Mouse (Mus musculus) E14TG2a.4 (cell line): ENCODE measurements around the gene Shank3.

Experiments used
- CTCF ChIP-seq: conservative IDR thresholded peaks from 2 replicates; pipeline ENCODE4 v1.5.1; 2014; ENCODE audit warnings: low read length
- NANOG ChIP-seq: IDR thresholded peaks from 2 replicates; pipeline ENCODE4 v1.6.1; 2014; ENCODE audit warnings: borderline replicate concordance, low read length, mixed read lengths

GRCm38 (mm10) chr15:89497391-89498048 lies 1.9 kb upstream of the Shank3 start:
- no peak for TF ChIP-seq CTCF
- no peak for TF ChIP-seq NANOG
